ENCODE assay signal across 16 mouse cellular contexts in the genomic region with DNA sequence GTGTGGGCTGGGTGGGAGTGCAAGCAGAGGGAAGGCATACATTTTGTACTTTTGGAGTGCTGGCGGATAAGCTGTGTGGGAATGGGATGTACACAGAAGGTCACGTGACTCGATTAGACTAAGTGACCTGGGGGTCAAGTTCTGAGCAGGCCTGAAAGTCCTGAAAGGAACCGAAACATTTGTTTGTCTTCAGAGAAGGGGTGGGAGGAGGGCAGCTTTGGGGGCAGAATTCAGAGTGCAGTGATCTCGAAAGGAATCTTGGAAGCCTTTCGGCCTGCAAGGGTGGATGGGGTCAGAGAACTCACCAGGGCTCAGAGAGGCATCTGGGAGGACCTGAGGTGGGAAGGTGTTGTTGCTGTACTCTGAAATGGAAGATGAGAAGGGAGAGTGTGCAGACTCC. TPM values are rescaled to one million over a fixed set of nuclear protein-coding genes. Genes with fewer than 3 reads are reported as not detected.
DNase-seq lines count a peak whose midpoint lies in the region; ATAC-seq lines count a peak whose summit lies in the region.
"Had no signal": no experiment of that assay in that cellular context is flagged by ENCODE, and none has a peak within 500 bp of the region (broad histone marks: within the 10 kb centered on the region; RNA-seq: fewer than 3 reads in every experiment).

No protein-coding gene starts in this region.

- H3K27ac ChIP-seq in lung, embryonic 16.5 days (ENCODE audit: low read length): 0 out of 2 replicates have a peak overlapping the region, but pooled peaks have one; percentile 10
- H3K27ac ChIP-seq: embryonic facial prominence, embryonic 15.5 days; forebrain, embryonic 10.5 days; hindbrain, postnatal 0 days; layer of hippocampus, adult 2 months; limb, embryonic 10.5 days had no signal

- ATAC-seq in lung, embryonic 16.5 days (ENCODE audit: low read depth): peak; percentile 66; the same call in 1 of the 2 replicates
- ATAC-seq: hindbrain, postnatal 0 days had no signal

- WGBS in lung, embryonic 16.5 days: 45% methylated on average over 6 of the region's 6 CpGs

- H3K9ac ChIP-seq in lung, embryonic 16.5 days (ENCODE audit: low read length): no peak overlapping the region
- H3K9ac ChIP-seq: embryonic facial prominence, embryonic 15.5 days had no signal

- no peaks in the 10 kb centered on the region for H3K27me3 ChIP-seq in lung, embryonic 16.5 days (ENCODE audit: control insufficient read depth, insufficient read depth, low read depth, low read length)
- H3K27me3 ChIP-seq: embryonic facial prominence, embryonic 15.5 days had no signal

- no peaks in the 10 kb centered on the region for H3K9me3 ChIP-seq in lung, embryonic 16.5 days (ENCODE audit: control insufficient read depth, low read length)
- H3K9me3 ChIP-seq: embryonic facial prominence, embryonic 15.5 days; forebrain, embryonic 10.5 days; limb, embryonic 10.5 days had no signal

- no peak overlapping the region for H3K4me3 ChIP-seq in lung, embryonic 16.5 days (ENCODE audit: low read length)
- H3K4me3 ChIP-seq: embryonic facial prominence, embryonic 15.5 days; forebrain, embryonic 10.5 days; layer of hippocampus, adult 2 months; limb, embryonic 10.5 days had no signal

- H3K36me3 ChIP-seq in lung, embryonic 16.5 days (ENCODE audit: control insufficient read depth, insufficient read depth, low read length): no peaks in the 10 kb centered on the region
- H3K36me3 ChIP-seq: embryonic facial prominence, embryonic 15.5 days; forebrain, embryonic 10.5 days; limb, embryonic 10.5 days had no signal

- H3K4me1 ChIP-seq in lung, embryonic 16.5 days (replicated peaks; ENCODE audit: control insufficient read depth, insufficient read depth, low read length): no peaks in the 10 kb centered on the region
- H3K4me1 ChIP-seq: embryonic facial prominence, embryonic 15.5 days; limb, embryonic 10.5 days had no signal

- DNase-seq in lung, postnatal 14 days: no peak
- DNase-seq in kidney, adult 9 months: peak; percentile 92
- DNase-seq in kidney, postnatal 36 days: peak; percentile 78 to 90
- no peak for DNase-seq in urinary bladder, adult 2 months (ENCODE audit: low spot score)
- no peak for DNase-seq in right cerebral cortex, postnatal 14 days
- DNase-seq in spleen, postnatal 14 days (ENCODE audit: low spot score in 2 of 2): no peak
- DNase-seq: cerebellum, adult 9-11 months; lung, adult 18-20 months; midbrain, embryonic 14.5 days; thymus, postnatal 25 days had no signal

- H3K4me2 ChIP-seq in lung, embryonic 16.5 days (ENCODE audit: low read depth, low read length): no peak overlapping the region
- H3K4me2 ChIP-seq: embryonic facial prominence, embryonic 15.5 days had no signal

RNA-seq across cellular contexts. Expression of a gene that starts 14.2 kb away (rescaled TPM):
- 0.59 TPM in 1 of 2 replicates, not detected in the other for polyA plus RNA-seq in lung, embryonic 16.5 days (2015; fragmentation: Nextera tagmentation; extraction: Ambion mirVana)
- 0.17 and 0.19 TPM in 2 replicates for polyA plus RNA-seq in urinary bladder, adult 2 months (2012; rRNA removed)

RNA-seq across cellular contexts. Expression of a gene that starts 47.6 kb away (rescaled TPM):
- 24.6 and 26.0 TPM in 2 replicates for polyA plus RNA-seq in lung, embryonic 16.5 days (2015; fragmentation: Nextera tagmentation; extraction: Ambion mirVana)
- 32.5 and 35.4 TPM in 2 replicates for polyA plus RNA-seq in urinary bladder, adult 2 months (2012; rRNA removed)

RNA-seq across cellular contexts. Expression of a gene that starts 47.9 kb away (rescaled TPM):
- 10.9 and 11.7 TPM in 2 replicates for polyA plus RNA-seq in lung, embryonic 16.5 days (2015; fragmentation: Nextera tagmentation; extraction: Ambion mirVana)
- 2.7 and 2.9 TPM in 2 replicates for polyA plus RNA-seq in urinary bladder, adult 2 months (2012; rRNA removed)

Comparison
In these comparisons a context has a peak if more than half of its experiments do, and no peak if none do; other contexts are left out.
1. DNase-seq: peak in kidney, adult 9 months (single experiment) and kidney, postnatal 36 days (2 of 2); none in lung, postnatal 14 days (single experiment), urinary bladder, adult 2 months (single experiment), right cerebral cortex, postnatal 14 days (single experiment) and spleen, postnatal 14 days (0 of 2).